Mouse (Mus musculus) thymus, adult 2 months (tissue): ENCODE measurements around the gene Icam5. TPM values are rescaled to one million over a fixed set of nuclear protein-coding genes. Genes with fewer than 3 reads are reported as not detected.
A peak's percentile ranks its signal among the peaks of the same experiment; 100 is the strongest.
"Not testable (repeated sequence)": the region's sequence is repeated elsewhere in the genome, so short reads cannot be mapped to it uniquely, and the experiment has no call there.

Source experiments
- DNase-seq: peaks from one replicate; pipeline ENCODE4 v3.0.0; 2021
- H3K27ac ChIP-seq: fragments of 200-500 bp; 2 replicates; pipeline ENCODE4 v1.5.1; 2012; ENCODE audit warnings: low read length, control low read depth; ENCODE audit not compliant: control insufficient read depth, insufficient read depth
- H3K27me3 ChIP-seq: fragments of 200-500 bp; 2 replicates; pipeline ENCODE4 v1.6.1; 2012; ENCODE audit warnings: mild to moderate bottlenecking, low read length, moderate library complexity, mixed read lengths; ENCODE audit not compliant: control insufficient read depth, insufficient read depth
- H3K36me3 ChIP-seq: fragments of 200-500 bp; 2 replicates; pipeline ENCODE4 v1.6.1; 2012; ENCODE audit warnings: mild to moderate bottlenecking, low read length, moderate library complexity; ENCODE audit not compliant: control insufficient read depth, insufficient read depth
- H3K4me1 ChIP-seq: fragments of 200-500 bp; replicated peaks from 2 replicates; pipeline ENCODE4 v1.6.1; 2012; ENCODE audit warnings: low read length; ENCODE audit not compliant: control insufficient read depth, insufficient read depth
- H3K4me3 ChIP-seq: fragments of 200-500 bp; 2 replicates; pipeline ENCODE4 v1.5.1; 2012; ENCODE audit warnings: mild to moderate bottlenecking, low read length, control low read depth, moderate library complexity; ENCODE audit not compliant: control insufficient read depth, insufficient read depth
- CTCF ChIP-seq: fragments of 200-500 bp; IDR thresholded peaks from 2 replicates; pipeline ENCODE4 v1.5.1; 2012; ENCODE audit warnings: mild to moderate bottlenecking, control low read depth, low read length, moderate library complexity, borderline replicate concordance; ENCODE audit not compliant: control insufficient read depth, poor library complexity, insufficient read depth; ENCODE audit errors: extremely low read depth
- POLR2A ChIP-seq: fragments of 200-500 bp; IDR thresholded peaks from 2 replicates; pipeline ENCODE4 v1.6.1; 2012; ENCODE audit warnings: mild to moderate bottlenecking, low read length, control low read depth, moderate library complexity; ENCODE audit not compliant: control insufficient read depth, poor library complexity, insufficient read depth; ENCODE audit errors: extremely low read depth
- WGBS: fragments of 180-500 bp; shearing (Covaris S2); methylation state at CpG from one replicate; pipeline ENCODE4 v1.1.7; 2018; 5-methylcytosine and 5-hydroxymethylcytosine counted together
- polyA plus RNA-seq: library from polyadenylated mRNA; depleted of rRNA; stranded (reverse); fragments of >200 nt; gene quantifications from 2 replicates; pipeline ENCODE4 v1.2.3, GENCODE M21; 2012

Gene Icam5
- polyA plus RNA-seq, 1 experiment = 0.63 TPM

- 76% methylated on average over 6 of the region's 6 CpGs for WGBS
- TF ChIP-seq POLR2A (no peak), CTCF (no peak)
These were observed 30.1 kb upstream of the Icam5 start for GRCm38 (mm10) chr9:21001651-21002200.

GRCm38 (mm10) chr9:21002270-21002626, 29.6 kb upstream of the Icam5 start:
- Histone ChIP-seq H3K36me3 (peaks cover 3% of the 10 kb centered on the region; the same call in 1 of the 2 replicates), H3K4me1 (peaks cover 3% of the 10 kb centered on the region; the same call in 1 of the 2 replicates), H3K27ac (no peak overlapping the region), H3K4me3 (peak overlapping the region; percentile 73), H3K27me3 (no peaks in the 10 kb centered on the region)
- no peak for TF ChIP-seq CTCF
- no peak for TF ChIP-seq POLR2A
- no peak for DNase-seq
- WGBS = 10% methylated on average over 7 of the region's 7 CpGs

More at GRCm38 (mm10) chr9:21001651-21002200, 30.1 kb upstream of the Icam5 start:
- Histone ChIP-seq H3K27me3 (no peaks in the 10 kb centered on the region), H3K36me3 (peaks cover 3% of the 10 kb centered on the region; the same call in 1 of the 2 replicates), H3K4me3 (no peak overlapping the region), H3K27ac (no peak overlapping the region), H3K4me1 (peaks cover 3% of the 10 kb centered on the region; the same call in 1 of the 2 replicates)
- no peak for DNase-seq

GRCm38 (mm10) chr9:21002627-21003551, 29.0 kb upstream of the Icam5 start, which contains the start of gene Mrpl4:
Gene Mrpl4 (plus strand): TSS chr9:21002738.
- under 1% methylated on average over 72 of the region's 72 CpGs for WGBS
- no peak within 1 kb of the TSS for H3K27ac ChIP-seq
- peak; percentile 80 for DNase-seq
- peaks cover 3% of the 10 kb centered on the region; the same call in 1 of the 2 replicates for H3K4me1 ChIP-seq
- TF ChIP-seq POLR2A (peak; percentile 51; the same call in 1 of the 2 replicates), CTCF (peak; percentile 48; the same call in 1 of the 2 replicates)
- H3K4me3 ChIP-seq = peak within 1 kb of the TSS; percentile 73
- H3K27me3 ChIP-seq = no peaks in the 10 kb centered on the region
- H3K36me3 ChIP-seq = peaks cover 8% of the 10 kb centered on the region

GRCm38 (mm10) chr9:21007313-21007952, 24.4 kb upstream of the Icam5 start:
- 96% methylated on average over 10 of the region's 10 CpGs for WGBS
- no peak overlapping the region for H3K27ac ChIP-seq
- no peak for DNase-seq

GRCm38 (mm10) chr9:21008007-21008406, 23.9 kb upstream of the Icam5 start:
- Histone ChIP-seq H3K36me3 (peaks cover 10% of the 10 kb centered on the region), H3K27ac (no peak overlapping the region), H3K4me3 (no peak overlapping the region), H3K4me1 (peaks cover 3% of the 10 kb centered on the region; the same call in 1 of the 2 replicates), H3K27me3 (no peaks in the 10 kb centered on the region)
- WGBS = 88% methylated on average over 7 of the region's 7 CpGs
- TF ChIP-seq CTCF (no peak), POLR2A (no peak)
- no peak for DNase-seq

More at GRCm38 (mm10) chr9:21007313-21007952, 24.4 kb upstream of the Icam5 start:
- TF ChIP-seq POLR2A (no peak), CTCF (no peak)
- no peak overlapping the region for H3K4me3 ChIP-seq
- H3K27me3 ChIP-seq = no peaks in the 10 kb centered on the region
- H3K36me3 ChIP-seq = peaks cover 10% of the 10 kb centered on the region
- H3K4me1 ChIP-seq = peaks cover 3% of the 10 kb centered on the region; the same call in 1 of the 2 replicates

GRCm38 (mm10) chr9:21010362-21010761, 21.5 kb upstream of the Icam5 start:
- Histone ChIP-seq H3K27ac (no peak overlapping the region), H3K4me3 (no peak overlapping the region), H3K36me3 (peaks cover 10% of the 10 kb centered on the region), H3K4me1 (peaks cover 10% of the 10 kb centered on the region), H3K27me3 (no peaks in the 10 kb centered on the region)
- no peak for TF ChIP-seq POLR2A
- TF ChIP-seq CTCF = no peak
- no peak for DNase-seq
- 76% methylated on average over 2 of the region's 2 CpGs for WGBS

- H3K27ac ChIP-seq, H3K36me3 ChIP-seq, H3K27me3 ChIP-seq, H3K4me3 ChIP-seq, DNase-seq: not testable (repeated sequence)
- H3K4me1 ChIP-seq = peaks cover 14% of the 10 kb centered on the region
- 74% methylated on average over 9 of the region's 9 CpGs for WGBS
These were observed 20.8 kb upstream of the Icam5 start for GRCm38 (mm10) chr9:21010939-21011541.
